Mouse (Mus musculus) intestine, embryonic 16.5 days (tissue): ENCODE measurements around the gene Phf13. TPM values are rescaled to one million over a fixed set of nuclear protein-coding genes. Genes with fewer than 3 reads are reported as not detected.
A peak's percentile ranks its signal among the peaks of the same experiment; 100 is the strongest.

Experiments
- ATAC-seq: fragments of 200-750 bp; cut with Nextera tagmentation; 2 replicates; pipeline ENCODE4 v1.8.0; 2017; ENCODE audit warnings: moderate TSS enrichment, moderate library complexity
- H3K27ac ChIP-seq: fragments of 300-500 bp; sonication (generic); 2 replicates; pipeline ENCODE4 v1.5.1; 2014; ENCODE audit warnings: mild to moderate bottlenecking, low read length
- H3K27me3 ChIP-seq: fragments of 300-500 bp; sonication (generic); replicated peaks from 2 replicates; pipeline ENCODE4 v1.6.1; 2014; ENCODE audit warnings: low read length, control low read depth, mixed read lengths; ENCODE audit not compliant: control insufficient read depth, insufficient read depth
- H3K36me3 ChIP-seq: fragments of 300-500 bp; sonication (generic); 2 replicates; pipeline ENCODE4 v1.6.1; 2014; ENCODE audit warnings: low read length, control low read depth; ENCODE audit not compliant: control insufficient read depth, insufficient read depth
- H3K4me1 ChIP-seq: fragments of 300-500 bp; sonication (generic); 2 replicates; pipeline ENCODE4 v1.6.1; 2014; ENCODE audit warnings: low read length, control low read depth, mixed read lengths; ENCODE audit not compliant: control insufficient read depth, insufficient read depth
- H3K4me2 ChIP-seq: fragments of 300-500 bp; sonication (generic); 2 replicates; pipeline ENCODE4 v1.6.1; 2014; ENCODE audit warnings: low read depth, low read length, control low read depth
- H3K4me3 ChIP-seq: fragments of 300-500 bp; sonication (generic); 2 replicates; pipeline ENCODE4 v1.5.1; 2014; ENCODE audit warnings: mild to moderate bottlenecking, low read length
- H3K9ac ChIP-seq: fragments of 300-500 bp; sonication (generic); 2 replicates; pipeline ENCODE4 v1.6.1; 2014; ENCODE audit warnings: low read depth, low read length
- H3K9me3 ChIP-seq: fragments of 300-500 bp; sonication (generic); 2 replicates; pipeline ENCODE4 v1.6.1; 2016; ENCODE audit warnings: low read length, control low read depth; ENCODE audit not compliant: control insufficient read depth
- WGBS: fragments of 180-500 bp; shearing (Covaris S2); extraction: QIAGEN DNeasy Blood & Tissue Kit; methylation state at CpG from one replicate; pipeline ENCODE4 v1.1.7; 2014; 5-methylcytosine and 5-hydroxymethylcytosine counted together
- polyA plus RNA-seq: library from polyadenylated mRNA; unstranded; fragments of >200 nt; fragmentation: Nextera tagmentation; extraction: Ambion mirVana; gene quantifications from 2 replicates; pipeline ENCODE4 v1.2.1, GENCODE M21; 2015

The Phf13 gene
- polyA plus RNA-seq, 1 experiment from 2014 or later = 16.7 TPM

DNA sequence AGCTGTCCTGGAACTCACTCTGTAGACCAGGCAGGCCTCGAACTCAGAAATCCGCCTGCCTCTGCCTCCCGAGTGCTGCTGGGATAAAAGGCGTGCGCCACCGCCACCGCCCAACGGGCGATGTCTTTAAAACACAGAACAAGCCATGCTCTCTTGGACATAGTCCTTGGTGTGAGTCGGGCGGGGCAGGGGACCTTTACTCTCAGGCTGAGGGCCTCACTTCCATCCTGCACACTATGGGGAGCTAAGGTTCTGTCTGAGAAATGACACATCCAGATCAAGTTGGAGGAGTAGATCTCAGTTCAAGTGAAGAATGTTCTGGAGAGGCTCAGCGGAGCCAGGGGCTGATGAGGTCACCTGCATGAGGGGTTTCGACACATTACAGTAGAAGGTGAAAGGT, 36.9 kb upstream of the Phf13 start:
- Histone ChIP-seq H3K27me3 (no peaks in the 10 kb centered on the region), H3K4me2 (no peak overlapping the region), H3K9ac (peak overlapping the region; percentile 21; the same call in 1 of the 2 replicates), H3K4me3 (no peak overlapping the region), H3K9me3 (no peaks in the 10 kb centered on the region), H3K36me3 (no peaks in the 10 kb centered on the region), H3K27ac (no peak overlapping the region), H3K4me1 (peaks cover 9% of the 10 kb centered on the region)
- WGBS = 87% methylated on average over 13 of the region's 13 CpGs
- ATAC-seq = peak; percentile 63

DNA sequence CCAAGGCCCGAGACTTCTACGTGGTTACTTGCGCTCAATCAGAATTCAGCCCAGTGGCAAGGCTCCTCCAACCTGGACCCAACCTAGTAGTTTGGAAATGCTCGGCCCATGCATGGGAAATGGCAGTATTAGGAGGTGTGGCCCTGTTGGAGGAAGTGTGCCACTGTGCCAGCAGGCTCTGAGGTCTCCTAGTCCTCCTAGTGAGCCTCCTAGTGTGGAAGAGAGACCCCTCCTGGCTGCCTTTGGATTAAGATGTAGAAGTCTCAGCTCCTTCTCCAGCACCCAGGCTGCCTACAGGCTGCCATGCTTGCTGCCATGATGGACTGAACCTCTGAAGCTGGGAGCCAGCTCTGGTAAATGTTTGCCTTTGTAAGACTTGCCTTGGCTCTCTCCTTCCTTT, 33.9 kb upstream of the Phf13 start:
- WGBS = 83% methylated on average over 4 of the region's 4 CpGs
- Histone ChIP-seq H3K4me3 (no peak overlapping the region), H3K36me3 (no peaks in the 10 kb centered on the region), H3K9ac (no peak overlapping the region), H3K27ac (no peak overlapping the region), H3K27me3 (no peaks in the 10 kb centered on the region), H3K4me1 (peaks cover 29% of the 10 kb centered on the region), H3K9me3 (no peaks in the 10 kb centered on the region), H3K4me2 (no peak overlapping the region)
- no peak for ATAC-seq

DNA sequence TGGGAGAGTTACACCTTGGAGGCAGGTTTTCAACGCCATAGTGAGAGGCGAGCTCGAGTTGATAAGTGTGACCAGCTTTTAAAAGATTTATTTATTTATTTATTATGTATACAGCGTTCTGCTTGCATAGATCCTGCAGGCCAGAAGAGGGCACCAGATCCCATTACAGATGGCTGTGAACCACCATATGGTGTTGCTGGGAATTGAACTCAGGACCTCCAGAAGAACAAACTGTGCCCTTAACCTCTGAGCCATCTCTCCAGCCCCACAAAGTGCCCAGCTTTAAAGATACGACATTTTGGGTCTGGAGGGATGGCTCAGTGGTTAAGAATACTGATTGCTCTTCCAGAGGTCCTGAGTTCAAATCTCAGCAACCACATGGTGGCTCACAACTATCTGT, 33.0 kb upstream of the Phf13 start:
- no peak overlapping the region for H3K27ac ChIP-seq
- H3K4me2 ChIP-seq = no peak overlapping the region
- no peaks in the 10 kb centered on the region for H3K27me3 ChIP-seq
- H3K4me3 ChIP-seq = no peak overlapping the region
- ATAC-seq = no peak
- peaks cover 29% of the 10 kb centered on the region for H3K4me1 ChIP-seq
- H3K9me3 ChIP-seq = no peaks in the 10 kb centered on the region
- WGBS = 45% methylated on average over 5 of the region's 5 CpGs
- H3K36me3 ChIP-seq = no peaks in the 10 kb centered on the region
- H3K9ac ChIP-seq = no peak overlapping the region

DNA sequence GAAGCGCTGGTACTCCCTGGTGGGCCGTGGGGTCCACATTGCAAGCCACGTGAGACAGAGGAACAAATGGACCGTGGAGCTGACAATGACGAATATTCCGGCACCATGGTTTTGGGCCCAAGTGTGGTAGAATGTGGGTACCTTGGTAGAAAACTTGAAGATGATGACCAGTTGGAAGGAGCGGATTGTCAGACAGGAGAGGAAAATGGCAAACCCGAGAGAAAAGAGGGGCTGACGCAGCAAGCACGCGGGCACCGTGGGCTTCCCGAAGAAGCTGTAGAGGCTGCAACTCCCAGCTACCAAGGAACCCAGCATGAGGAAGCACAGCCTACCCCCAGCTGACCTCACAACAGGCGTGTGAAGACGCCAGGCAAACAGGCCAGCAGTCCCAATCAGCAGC, 32.4 kb upstream of the Phf13 start:
- WGBS = 61% methylated on average over 15 of the region's 15 CpGs
- no peaks in the 10 kb centered on the region for H3K9me3 ChIP-seq
- no peak overlapping the region for H3K27ac ChIP-seq
- H3K4me3 ChIP-seq = no peak overlapping the region; the same call in 1 of the 2 replicates
- H3K4me2 ChIP-seq = peak overlapping the region; percentile 96
- H3K9ac ChIP-seq = peak overlapping the region; percentile 78; the same call in 1 of the 2 replicates
- no peaks in the 10 kb centered on the region for H3K36me3 ChIP-seq
- ATAC-seq = no peak
- H3K27me3 ChIP-seq = no peaks in the 10 kb centered on the region
- H3K4me1 ChIP-seq = peaks cover 29% of the 10 kb centered on the region

DNA sequence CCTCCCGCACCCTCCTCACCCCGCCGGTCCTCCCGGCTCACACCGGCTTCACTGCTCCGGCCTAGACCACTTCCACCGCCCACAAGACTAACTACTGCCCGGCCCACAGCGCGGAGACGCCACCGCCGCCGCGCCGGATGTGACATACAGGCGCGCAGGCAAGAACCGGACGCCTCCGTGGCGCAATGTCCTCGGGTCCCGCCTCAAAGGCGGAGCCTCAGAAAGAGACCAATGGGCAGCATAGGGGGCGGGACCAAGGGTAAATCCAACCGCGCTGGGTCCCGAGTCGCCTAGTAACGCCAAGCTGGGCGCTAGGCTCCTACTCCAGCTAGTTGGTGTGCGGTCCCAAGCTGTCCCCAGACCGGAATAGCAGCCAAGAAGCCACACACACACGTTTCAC, 31.5 kb upstream of the Phf13 start, which contains the start of gene Zbtb48:
Gene Zbtb48, minus strand, starts transcription at position 148 of the 400 bp plus-strand sequence.
- Histone ChIP-seq H3K27me3 (no peaks in the 10 kb centered on the region), H3K4me2 (peak within 1 kb of the TSS; percentile 96), H3K27ac (peak within 1 kb of the TSS; percentile 63), H3K9ac (peak within 1 kb of the TSS; percentile 78), H3K9me3 (no peaks in the 10 kb centered on the region), H3K4me1 (peaks cover 27% of the 10 kb centered on the region), H3K4me3 (peak within 1 kb of the TSS; percentile 82), H3K36me3 (no peaks in the 10 kb centered on the region)
- under 1% methylated on average over 35 of the region's 35 CpGs for WGBS
- peak; percentile 98 for ATAC-seq

DNA sequence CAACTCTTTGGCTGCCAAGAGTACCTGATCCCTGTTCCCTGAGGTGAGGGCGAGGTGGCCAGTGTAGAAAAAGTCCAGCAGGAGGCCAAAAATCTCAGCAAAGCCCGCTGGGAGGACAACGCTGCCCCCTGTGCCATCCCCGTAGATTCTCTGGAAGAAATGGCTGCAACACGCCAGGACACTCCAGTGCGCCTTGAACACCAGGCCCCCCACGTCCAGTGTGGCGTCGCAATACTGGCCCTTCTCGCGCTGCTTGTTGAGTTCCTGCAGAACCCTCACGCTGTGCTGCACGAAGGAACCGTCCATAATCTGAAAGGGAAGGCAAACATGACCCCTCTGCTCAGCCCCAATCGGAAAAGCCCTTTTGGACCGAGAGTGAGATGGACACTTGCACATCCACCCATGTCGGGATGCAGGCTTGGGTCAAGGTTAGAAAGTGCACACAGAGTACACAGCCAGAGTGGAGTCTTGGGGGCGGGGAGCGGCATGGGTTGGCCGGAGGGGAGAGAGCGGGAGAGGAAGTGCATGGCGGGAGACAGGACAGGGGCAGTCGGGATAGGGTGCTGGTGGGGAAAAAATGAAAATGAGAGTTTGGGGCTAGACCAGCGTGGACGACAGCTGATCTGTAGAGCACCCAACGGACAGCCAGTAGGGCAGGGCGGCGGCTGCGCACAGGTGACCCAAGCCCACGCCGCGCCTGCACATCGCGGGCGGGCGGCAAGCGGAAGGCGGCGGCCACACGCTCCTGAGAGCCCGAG, 30.9 kb upstream of the Phf13 start:
- Histone ChIP-seq H3K9ac (peak overlapping the region; percentile 78), H3K4me1 (peaks cover 27% of the 10 kb centered on the region), H3K9me3 (no peaks in the 10 kb centered on the region), H3K4me3 (peak overlapping the region; percentile 82), H3K27me3 (no peaks in the 10 kb centered on the region), H3K4me2 (peak overlapping the region; percentile 94), H3K36me3 (peaks cover 5% of the 10 kb centered on the region; the same call in 1 of the 2 replicates), H3K27ac (peak overlapping the region; percentile 63)
- peak; percentile 75 for ATAC-seq
- WGBS = 1% methylated on average over 41 of the region's 41 CpGs

DNA sequence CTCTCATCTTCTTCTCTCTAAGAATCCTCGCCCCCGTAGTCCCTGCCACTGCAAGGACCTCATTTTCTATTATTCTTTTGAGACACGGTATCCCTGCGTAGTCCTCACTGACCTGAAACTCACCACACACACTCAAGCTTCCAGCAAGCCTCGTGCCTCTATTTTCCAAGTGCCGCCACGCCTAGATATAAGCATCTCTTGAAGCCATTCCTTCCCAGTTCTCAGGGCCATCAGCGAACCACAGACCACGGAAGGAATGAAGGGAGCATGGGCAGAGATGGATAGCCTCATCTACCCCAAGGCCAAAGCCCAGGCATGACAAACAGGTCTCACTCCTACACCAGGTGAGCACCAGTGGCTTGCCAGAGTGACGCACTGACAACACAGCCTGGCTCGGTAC, 28.5 kb upstream of the Phf13 start:
- no peaks in the 10 kb centered on the region for H3K27me3 ChIP-seq
- H3K9me3 ChIP-seq = no peaks in the 10 kb centered on the region
- H3K4me3 ChIP-seq = no peak overlapping the region
- no peak for ATAC-seq
- H3K9ac ChIP-seq = no peak overlapping the region
- no peak overlapping the region for H3K4me2 ChIP-seq
- no peak overlapping the region for H3K27ac ChIP-seq
- peaks cover 27% of the 10 kb centered on the region for H3K4me1 ChIP-seq
- 85% methylated on average over 11 of the region's 11 CpGs for WGBS
- peaks cover 22% of the 10 kb centered on the region for H3K36me3 ChIP-seq

DNA sequence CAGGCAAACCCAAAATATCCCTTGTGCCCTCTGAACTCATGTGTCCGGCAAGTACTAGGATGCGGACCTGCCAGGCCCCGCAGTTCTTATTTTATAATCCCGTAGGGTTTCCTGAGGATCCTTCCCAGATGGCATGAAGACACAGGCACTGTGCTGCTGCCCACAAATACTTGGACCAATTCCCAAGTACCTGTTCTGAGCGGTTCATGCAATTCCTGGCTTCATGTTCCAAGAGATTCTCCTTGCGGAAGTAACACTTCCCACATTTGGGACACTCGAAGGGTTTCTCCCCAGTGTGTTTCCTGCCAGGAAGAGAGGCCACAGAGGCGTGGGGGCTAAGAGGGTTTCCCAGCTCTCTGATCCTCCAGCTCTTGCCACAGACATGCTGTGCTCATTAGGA, 26.4 kb upstream of the Phf13 start:
- ATAC-seq = no peak
- no peaks in the 10 kb centered on the region for H3K27me3 ChIP-seq
- no peak overlapping the region for H3K4me2 ChIP-seq
- no peak overlapping the region for H3K4me3 ChIP-seq
- WGBS = 88% methylated on average over 8 of the region's 8 CpGs
- H3K9ac ChIP-seq = no peak overlapping the region
- no peak overlapping the region for H3K27ac ChIP-seq
- H3K9me3 ChIP-seq = no peaks in the 10 kb centered on the region
- peaks cover 24% of the 10 kb centered on the region for H3K36me3 ChIP-seq
- H3K4me1 ChIP-seq = peaks cover 19% of the 10 kb centered on the region

DNA sequence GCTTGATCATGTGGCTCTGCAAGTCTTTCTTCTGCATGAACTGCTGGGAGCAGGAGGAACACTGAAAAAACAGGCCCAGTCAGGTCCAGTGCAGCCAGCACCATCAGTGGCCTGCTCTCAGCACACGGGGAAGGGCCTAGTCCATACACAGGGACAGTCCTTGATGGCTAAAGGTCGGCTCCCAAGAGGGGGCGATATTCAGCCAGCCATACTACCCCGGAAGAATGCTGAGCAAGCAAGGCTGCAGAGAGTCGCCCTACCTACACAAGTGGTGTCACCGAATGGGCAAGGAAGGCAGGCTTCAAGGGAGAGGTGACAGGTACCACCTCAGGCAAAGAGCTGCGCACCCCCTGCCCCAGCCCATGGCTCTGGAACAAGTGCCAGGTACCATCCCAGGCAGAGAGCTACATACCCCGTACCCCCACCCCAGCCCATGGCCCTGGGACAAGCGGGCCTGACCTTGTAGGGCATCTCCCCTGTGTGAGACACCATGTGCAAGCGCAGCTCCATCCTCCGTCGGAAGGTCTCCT, 25.6 kb upstream of the Phf13 start:
- Histone ChIP-seq H3K36me3 (peaks cover 24% of the 10 kb centered on the region), H3K27ac (no peak overlapping the region), H3K4me3 (no peak overlapping the region), H3K27me3 (no peaks in the 10 kb centered on the region), H3K4me2 (no peak overlapping the region), H3K9me3 (no peaks in the 10 kb centered on the region), H3K4me1 (peaks cover 15% of the 10 kb centered on the region), H3K9ac (no peak overlapping the region)
- ATAC-seq = no peak
- 79% methylated on average over 12 of the region's 12 CpGs for WGBS
